Mouse (Mus musculus) neural tube, embryonic 13.5 days (tissue): ENCODE measurements around the gene Siah2. TPM values are rescaled to one million over a fixed set of nuclear protein-coding genes. Genes with fewer than 3 reads are reported as not detected.

Experiments used
- ATAC-seq: fragments of 200-750 bp; cut with Nextera tagmentation; 2 replicates; pipeline ENCODE4 v1.8.0; 2017; ENCODE audit warnings: low read depth, mild to moderate bottlenecking, moderate TSS enrichment, moderate library complexity
- H3K27ac ChIP-seq: fragments of 300-500 bp; sonication (generic); replicated peaks from 2 replicates; pipeline ENCODE4 v1.5.1; 2015; ENCODE audit warnings: moderate library complexity, mild to moderate bottlenecking, inconsistent platforms
- H3K27me3 ChIP-seq: fragments of 300-500 bp; sonication (generic); 2 replicates; pipeline ENCODE4 v1.6.1; 2015; ENCODE audit warnings: mild to moderate bottlenecking, inconsistent platforms
- H3K36me3 ChIP-seq: fragments of 300-500 bp; sonication (generic); 2 replicates; pipeline ENCODE4 v1.6.1; 2015; ENCODE audit warnings: mild to moderate bottlenecking, inconsistent platforms
- H3K4me1 ChIP-seq: fragments of 300-500 bp; sonication (generic); replicated peaks from 2 replicates; pipeline ENCODE4 v1.6.1; 2015; ENCODE audit warnings: inconsistent platforms
- H3K4me2 ChIP-seq: fragments of 300-500 bp; sonication (generic); 2 replicates; pipeline ENCODE4 v1.6.1; 2015; ENCODE audit warnings: inconsistent platforms, mild to moderate bottlenecking, moderate library complexity
- H3K4me3 ChIP-seq: fragments of 300-500 bp; sonication (generic); 2 replicates; pipeline ENCODE4 v1.5.1; 2015; ENCODE audit warnings: mild to moderate bottlenecking, inconsistent platforms
- H3K9ac ChIP-seq: fragments of 300-500 bp; sonication (generic); 2 replicates; pipeline ENCODE4 v1.6.1; 2015; ENCODE audit warnings: moderate library complexity, mild to moderate bottlenecking, inconsistent platforms
- H3K9me3 ChIP-seq: fragments of 300-500 bp; sonication (generic); 2 replicates; pipeline ENCODE4 v1.6.1; 2016; ENCODE audit warnings: inconsistent platforms
- WGBS: fragments of 180-500 bp; shearing (Covaris S2); methylation state at CpG from one replicate; pipeline ENCODE4 v1.1.7; 2015; 5-methylcytosine and 5-hydroxymethylcytosine counted together
- polyA plus RNA-seq: library from polyadenylated mRNA; unstranded; fragments of >200 nt; fragmentation: Nextera tagmentation; extraction: Ambion mirVana; gene quantifications from 2 replicates; pipeline ENCODE4 v1.2.1, GENCODE M21; 2015

Gene Siah2
- polyA plus RNA-seq, 1 experiment from 2014 or later, result 9.2 TPM

DNA sequence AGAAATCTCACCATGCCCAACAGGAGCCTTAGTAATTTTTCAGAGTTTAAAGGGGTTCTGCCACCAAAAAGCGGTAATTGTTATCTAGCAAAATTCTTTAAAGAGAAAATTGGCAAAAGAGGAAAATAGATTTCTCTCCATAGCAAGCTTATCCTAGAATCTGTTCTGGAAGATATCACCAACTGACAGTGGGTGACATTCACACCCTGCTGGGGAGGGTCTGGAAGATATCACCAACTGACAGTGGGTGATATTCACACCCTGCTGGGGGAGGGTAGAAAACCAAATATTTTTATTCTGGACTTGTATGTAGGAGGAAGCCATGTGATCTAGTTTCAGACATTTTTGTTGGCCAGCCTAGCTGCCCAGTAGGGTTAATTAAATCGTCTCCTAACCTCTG, 24.5 kb upstream of the Siah2 start:
- 93% methylated on average over 2 of the region's 2 CpGs for WGBS
- Histone ChIP-seq H3K9me3 (no peaks in the 10 kb centered on the region), H3K9ac (no peak overlapping the region), H3K4me2 (no peak overlapping the region), H3K27ac (no peak overlapping the region), H3K4me1 (no peaks in the 10 kb centered on the region), H3K4me3 (no peak overlapping the region), H3K27me3 (no peaks in the 10 kb centered on the region), H3K36me3 (no peaks in the 10 kb centered on the region)
- no peak for ATAC-seq

DNA sequence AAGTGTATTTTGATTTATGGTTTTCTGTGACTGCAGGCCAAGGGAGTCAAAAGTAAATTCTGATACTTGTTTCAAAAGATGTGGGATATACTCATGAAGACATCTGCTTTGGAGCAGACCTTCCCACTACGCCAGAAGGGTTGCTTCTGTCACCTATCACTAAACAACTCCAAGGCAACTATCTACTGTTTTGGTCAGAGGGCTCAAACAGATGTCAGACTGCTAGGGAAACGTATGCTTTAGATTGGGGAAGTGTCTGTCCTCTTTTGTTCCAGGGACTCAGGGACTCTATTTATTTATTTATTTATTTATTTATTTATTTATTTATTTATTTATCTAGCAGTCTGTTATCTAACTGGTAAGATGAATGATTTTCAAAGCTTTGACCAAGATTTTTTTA, 22.6 kb upstream of the Siah2 start:
- Histone ChIP-seq H3K27me3 (no peaks in the 10 kb centered on the region), H3K9ac (no peak overlapping the region), H3K36me3 (no peaks in the 10 kb centered on the region), H3K4me1 (no peaks in the 10 kb centered on the region), H3K4me2 (no peak overlapping the region), H3K9me3 (no peaks in the 10 kb centered on the region), H3K4me3 (no peak overlapping the region), H3K27ac (no peak overlapping the region)
- no peak for ATAC-seq
- 77% methylated on average over 2 of the region's 2 CpGs for WGBS

DNA sequence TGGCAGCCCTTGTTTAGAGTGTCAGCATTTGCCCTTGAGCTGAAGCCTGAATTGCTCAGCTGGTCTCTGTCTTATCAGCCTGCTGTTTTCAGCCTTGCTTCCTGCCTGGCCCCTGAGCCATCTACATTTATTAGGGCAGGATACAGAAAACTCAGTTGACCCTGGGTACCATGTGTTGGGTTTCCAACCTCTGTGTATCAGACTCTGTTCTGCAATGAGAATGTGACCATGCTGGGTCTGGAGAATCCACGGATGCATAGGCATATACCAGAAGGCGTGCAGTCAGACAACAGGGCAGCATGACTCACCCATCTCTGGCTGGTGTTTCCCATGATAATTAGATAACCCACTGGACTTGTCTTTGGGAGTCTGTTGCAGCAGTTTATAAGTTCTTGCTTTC, 21.8 kb upstream of the Siah2 start:
- no peak overlapping the region for H3K9ac ChIP-seq

DNA sequence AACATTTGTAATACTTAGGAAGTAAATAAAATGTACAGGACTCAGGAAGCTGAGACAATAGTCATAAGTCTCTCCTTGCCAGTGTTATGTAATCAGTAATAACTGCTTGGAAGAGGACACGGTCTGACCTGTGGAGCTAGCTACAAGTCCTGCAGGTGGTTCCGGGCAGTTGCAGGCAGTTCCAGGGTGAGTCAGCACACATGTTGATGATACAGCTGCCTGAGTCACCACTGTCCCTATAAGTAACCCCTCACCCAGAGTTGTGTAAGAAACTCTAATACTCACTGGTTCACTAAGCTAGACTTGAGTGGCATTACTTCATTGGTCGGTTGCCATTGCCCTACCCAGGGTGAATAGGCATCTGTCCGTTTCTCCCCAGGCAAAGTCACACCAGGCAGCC, 21.0 kb upstream of the Siah2 start:
- H3K4me3 ChIP-seq, result no peak overlapping the region
- no peak for ATAC-seq
- H3K27ac ChIP-seq, result no peak overlapping the region
- WGBS, result 89% methylated on average over 4 of the region's 4 CpGs
- H3K4me2 ChIP-seq, result no peak overlapping the region
- H3K9me3 ChIP-seq, result no peaks in the 10 kb centered on the region
- H3K4me1 ChIP-seq, result no peaks in the 10 kb centered on the region
- no peaks in the 10 kb centered on the region for H3K27me3 ChIP-seq
- no peak overlapping the region for H3K9ac ChIP-seq
- H3K36me3 ChIP-seq, result no peaks in the 10 kb centered on the region

More for the DNA sequence above, 21.8 kb upstream of the Siah2 start:
- Histone ChIP-seq H3K4me3 (no peak overlapping the region), H3K9me3 (no peaks in the 10 kb centered on the region), H3K4me2 (no peak overlapping the region), H3K27ac (no peak overlapping the region), H3K36me3 (no peaks in the 10 kb centered on the region), H3K4me1 (no peaks in the 10 kb centered on the region), H3K27me3 (no peaks in the 10 kb centered on the region)
- WGBS, result 88% methylated on average over 2 of the region's 2 CpGs
- ATAC-seq, result no peak

DNA sequence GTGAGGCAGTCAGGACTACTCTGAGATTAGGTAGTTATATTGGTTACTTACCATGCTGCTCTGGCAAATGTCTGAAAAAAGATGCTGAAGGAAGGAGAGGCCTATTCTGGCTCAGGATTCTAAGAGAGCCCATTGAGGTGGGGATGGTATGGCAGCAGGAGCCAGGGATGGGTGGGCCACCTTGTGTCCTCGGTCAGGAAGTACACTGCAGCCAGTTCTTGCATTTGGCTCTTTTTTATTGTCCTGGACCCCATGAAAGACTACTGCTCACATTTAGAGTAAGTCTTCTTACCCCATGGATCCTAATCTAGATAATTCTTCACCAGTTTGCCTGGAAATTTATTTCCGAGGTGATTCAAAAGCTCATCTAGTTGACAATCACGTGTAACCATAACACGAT, 12.3 kb upstream of the Siah2 start:
- no peak overlapping the region for H3K4me2 ChIP-seq
- H3K36me3 ChIP-seq, result no peaks in the 10 kb centered on the region
- no peaks in the 10 kb centered on the region for H3K9me3 ChIP-seq
- WGBS, result 81% methylated on average over 4 of the region's 4 CpGs
- no peak overlapping the region for H3K27ac ChIP-seq
- no peaks in the 10 kb centered on the region for H3K4me1 ChIP-seq
- no peak overlapping the region for H3K9ac ChIP-seq
- ATAC-seq, result no peak
- H3K27me3 ChIP-seq, result no peaks in the 10 kb centered on the region
- H3K4me3 ChIP-seq, result no peak overlapping the region

DNA sequence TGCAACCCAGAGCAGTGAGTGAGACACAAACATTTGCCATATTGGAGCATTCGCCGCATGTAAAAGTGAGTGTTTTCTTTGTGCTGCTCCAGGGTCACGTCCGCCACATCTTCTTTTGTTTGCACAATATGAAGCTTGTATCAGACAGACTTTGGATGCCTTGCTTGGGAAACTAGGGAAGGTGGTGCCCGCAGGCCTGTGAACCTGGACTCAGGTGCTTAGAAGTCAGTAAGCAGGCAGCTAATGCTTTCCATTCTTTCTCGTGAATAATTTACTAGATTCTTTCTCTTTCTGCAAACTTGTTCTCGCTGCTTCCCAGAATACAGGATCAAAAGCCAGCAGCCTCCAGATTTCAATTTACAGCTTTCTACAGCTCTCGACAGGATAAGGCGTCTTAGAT, 11.5 kb upstream of the Siah2 start:
- no peak overlapping the region for H3K4me2 ChIP-seq
- no peak overlapping the region for H3K27ac ChIP-seq
- no peaks in the 10 kb centered on the region for H3K9me3 ChIP-seq
- H3K4me3 ChIP-seq, result no peak overlapping the region
- H3K9ac ChIP-seq, result no peak overlapping the region
- no peaks in the 10 kb centered on the region for H3K36me3 ChIP-seq
- WGBS, result 79% methylated on average over 9 of the region's 9 CpGs
- H3K4me1 ChIP-seq, result no peaks in the 10 kb centered on the region
- ATAC-seq, result no peak
- H3K27me3 ChIP-seq, result no peaks in the 10 kb centered on the region

DNA sequence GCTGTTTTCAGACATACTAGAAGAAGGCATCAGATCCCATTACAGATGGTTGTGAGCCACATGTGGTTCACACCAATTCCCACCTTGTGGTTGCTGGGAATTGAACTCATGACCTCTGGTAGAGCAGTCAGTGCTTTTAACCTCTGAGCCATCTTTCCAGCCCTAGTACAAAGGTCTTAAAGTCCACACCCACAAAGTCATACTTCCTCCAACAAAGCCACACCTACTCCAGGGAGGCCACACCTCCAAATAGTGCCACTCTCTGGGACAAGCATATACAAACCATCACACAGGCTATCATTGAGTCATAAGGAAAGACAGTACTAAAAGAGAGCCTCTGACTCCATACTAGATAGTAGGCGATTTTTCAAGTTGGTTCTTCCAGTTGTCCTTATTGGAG, 10.1 kb upstream of the Siah2 start:
- Histone ChIP-seq H3K27me3 (no peaks in the 10 kb centered on the region), H3K4me3 (no peak overlapping the region), H3K4me2 (no peak overlapping the region), H3K36me3 (no peaks in the 10 kb centered on the region), H3K9ac (no peak overlapping the region), H3K27ac (no peak overlapping the region), H3K4me1 (no peaks in the 10 kb centered on the region), H3K9me3 (no peaks in the 10 kb centered on the region)
- 89% methylated on average over 1 of the region's 1 CpGs for WGBS
- no peak for ATAC-seq

DNA sequence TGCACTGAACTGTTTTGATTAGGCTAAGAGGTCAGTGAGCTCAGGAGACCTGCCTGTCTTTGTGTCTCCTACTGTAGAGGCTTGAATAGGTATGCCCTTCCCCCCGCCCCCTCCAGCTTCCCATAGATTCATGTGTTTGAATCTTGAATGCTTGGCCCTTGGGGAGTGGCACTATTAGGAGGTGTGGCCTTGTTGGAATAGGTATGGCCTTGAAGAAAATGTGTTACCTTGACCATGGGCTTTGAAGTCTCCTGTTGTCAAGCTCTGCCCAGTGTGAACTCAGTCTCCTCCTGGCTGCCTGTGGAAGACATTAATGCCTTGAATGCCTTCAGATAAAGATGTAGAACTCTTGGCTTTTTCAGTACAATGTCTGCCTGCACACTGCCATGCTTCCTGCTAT, 9.2 kb upstream of the Siah2 start:
- H3K9me3 ChIP-seq, result no peaks in the 10 kb centered on the region
- no peaks in the 10 kb centered on the region for H3K4me1 ChIP-seq
- no peaks in the 10 kb centered on the region for H3K36me3 ChIP-seq
- H3K4me2 ChIP-seq, result no peak overlapping the region
- H3K9ac ChIP-seq, result no peak overlapping the region
- H3K4me3 ChIP-seq, result no peak overlapping the region
- no peak overlapping the region for H3K27ac ChIP-seq
- WGBS, result 79% methylated on average over 1 of the region's 1 CpGs
- ATAC-seq, result no peak
- no peaks in the 10 kb centered on the region for H3K27me3 ChIP-seq

DNA sequence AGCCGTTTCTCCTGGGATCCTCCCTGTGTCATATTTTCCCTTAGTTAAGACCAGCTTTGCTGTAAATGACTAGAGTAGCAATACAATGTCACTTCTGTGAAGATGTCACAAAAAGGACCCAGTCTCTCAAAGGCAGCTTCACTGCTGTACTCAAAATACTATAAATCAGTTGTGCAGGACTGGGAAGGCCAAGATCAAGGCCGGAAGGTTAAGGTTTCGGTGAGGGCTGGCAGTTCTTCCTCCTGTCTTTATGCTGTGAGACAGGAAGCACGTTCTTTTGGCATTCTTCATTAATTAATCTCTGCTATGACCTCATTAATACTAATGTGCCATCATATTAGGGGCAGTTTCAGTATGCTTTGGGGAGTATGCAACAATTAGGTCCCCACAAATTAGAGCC, 5.7 kb upstream of the Siah2 start:
- 65% methylated on average over 4 of the region's 4 CpGs for WGBS
- H3K36me3 ChIP-seq, result no peaks in the 10 kb centered on the region
- ATAC-seq, result no peak
- no peak overlapping the region for H3K27ac ChIP-seq
- peaks cover 7% of the 10 kb centered on the region; the same call in 1 of the 2 replicates for H3K27me3 ChIP-seq
- no peak overlapping the region for H3K4me2 ChIP-seq
- no peak overlapping the region for H3K9ac ChIP-seq
- H3K9me3 ChIP-seq, result no peaks in the 10 kb centered on the region
- peaks cover under 1% of the 10 kb centered on the region; the same call in 1 of the 2 replicates for H3K4me1 ChIP-seq
- no peak overlapping the region for H3K4me3 ChIP-seq

DNA sequence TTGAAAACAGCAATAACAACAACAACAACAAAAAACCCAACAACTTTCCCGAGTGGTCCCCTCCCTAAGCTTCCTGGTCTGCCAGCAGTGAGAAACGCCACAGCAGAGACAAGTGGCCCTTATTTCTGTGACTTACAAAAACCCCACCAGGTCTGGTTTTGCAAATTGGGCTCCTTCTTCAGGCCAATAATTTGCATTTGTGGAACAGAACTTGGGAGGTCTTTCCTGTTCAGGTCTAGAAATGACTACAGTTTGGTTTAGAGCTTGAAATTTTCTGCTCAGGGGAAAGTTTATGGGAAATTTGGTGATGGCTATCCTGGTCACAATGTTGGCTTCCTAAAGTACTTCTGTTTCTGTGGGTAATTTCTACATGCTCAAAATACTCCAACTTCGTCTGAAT, 4.6 kb upstream of the Siah2 start:
- no peak for ATAC-seq
- H3K27me3 ChIP-seq, result peaks cover 7% of the 10 kb centered on the region; the same call in 1 of the 2 replicates
- H3K9ac ChIP-seq, result no peak overlapping the region
- no peaks in the 10 kb centered on the region for H3K36me3 ChIP-seq
- H3K4me3 ChIP-seq, result no peak overlapping the region
- H3K9me3 ChIP-seq, result no peaks in the 10 kb centered on the region
- H3K27ac ChIP-seq, result no peak overlapping the region
- WGBS, result 57% methylated on average over 3 of the region's 3 CpGs
- peaks cover 6% of the 10 kb centered on the region for H3K4me1 ChIP-seq
- no peak overlapping the region for H3K4me2 ChIP-seq

DNA sequence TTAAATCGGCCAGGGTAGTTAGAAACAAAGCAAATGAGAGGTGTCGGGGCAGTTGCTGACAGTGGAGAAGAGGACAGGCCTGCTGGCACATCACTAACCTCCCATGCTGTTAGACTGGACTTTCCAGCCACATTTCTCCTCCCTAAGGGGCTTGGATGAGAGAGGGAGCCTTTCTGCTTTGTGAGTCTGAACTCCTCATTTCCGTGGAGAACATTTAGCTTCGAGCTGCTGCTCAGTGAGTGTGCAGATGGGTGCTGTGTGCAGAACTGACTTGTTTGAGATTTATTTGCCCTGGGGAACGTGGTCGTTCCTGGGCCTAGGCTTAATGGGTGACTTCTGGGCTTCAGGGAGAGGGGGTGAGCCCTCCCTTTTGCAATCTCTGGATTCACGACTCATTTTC, 3.3 kb upstream of the Siah2 start:
- no peak overlapping the region for H3K9ac ChIP-seq
- no peak for ATAC-seq
- WGBS, result 30% methylated on average over 7 of the region's 7 CpGs
- no peaks in the 10 kb centered on the region for H3K36me3 ChIP-seq
- no peak overlapping the region for H3K4me3 ChIP-seq
- H3K4me2 ChIP-seq, result no peak overlapping the region
- peaks cover 7% of the 10 kb centered on the region for H3K4me1 ChIP-seq
- no peaks in the 10 kb centered on the region for H3K9me3 ChIP-seq
- peaks cover 7% of the 10 kb centered on the region; the same call in 1 of the 2 replicates for H3K27me3 ChIP-seq
- H3K27ac ChIP-seq, result no peak overlapping the region

DNA sequence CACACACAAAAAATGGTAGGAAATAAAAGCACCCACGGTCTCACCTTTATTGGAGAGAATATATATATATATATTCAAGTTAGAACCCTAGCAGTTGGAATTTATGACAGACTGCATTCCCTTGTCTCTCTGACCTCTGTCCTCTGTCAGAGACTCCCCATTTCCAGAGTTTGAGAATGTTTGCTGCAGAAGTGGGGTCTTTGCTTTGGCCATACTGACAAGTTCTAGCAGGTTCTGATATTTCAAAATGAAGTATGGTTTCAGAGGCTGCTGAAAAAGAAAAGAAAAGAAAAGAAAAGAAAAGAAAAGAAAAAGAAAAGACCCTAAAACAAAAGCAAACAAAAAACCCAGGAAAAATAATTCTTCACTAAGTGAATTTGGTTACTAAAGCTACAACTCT, 2.8 kb upstream of the Siah2 start:
- H3K27ac ChIP-seq, result no peak overlapping the region
- no peak overlapping the region for H3K4me3 ChIP-seq
- H3K4me2 ChIP-seq, result no peak overlapping the region
- ATAC-seq, result no peak
- no peaks in the 10 kb centered on the region for H3K36me3 ChIP-seq
- no peaks in the 10 kb centered on the region for H3K9me3 ChIP-seq
- no peak overlapping the region for H3K9ac ChIP-seq
- peaks cover 7% of the 10 kb centered on the region; the same call in 1 of the 2 replicates for H3K27me3 ChIP-seq
- peaks cover 12% of the 10 kb centered on the region for H3K4me1 ChIP-seq
- 89% methylated on average over 1 of the region's 1 CpGs for WGBS

DNA sequence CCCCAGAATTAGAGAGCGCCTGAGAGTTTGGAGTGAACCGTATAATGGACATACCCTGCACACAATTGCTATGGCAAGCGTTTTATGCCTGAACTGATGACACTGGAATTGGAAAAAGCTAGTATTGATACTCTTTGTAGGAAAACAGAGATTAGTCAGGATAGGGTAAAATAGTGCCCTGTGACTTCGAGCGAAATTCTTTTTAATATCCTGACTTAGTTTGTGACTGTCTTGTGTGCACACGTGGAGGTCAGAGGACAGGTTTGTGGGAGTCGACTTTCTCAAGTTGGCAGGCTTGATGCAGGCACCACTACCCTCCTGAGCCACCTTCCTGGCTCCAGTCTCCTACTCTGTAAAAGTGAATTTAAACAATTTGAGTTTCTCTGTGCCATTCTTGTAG, 1.1 kb upstream of the Siah2 start:
- H3K4me1 ChIP-seq, result peaks cover 24% of the 10 kb centered on the region
- no peak overlapping the region for H3K9ac ChIP-seq
- H3K27me3 ChIP-seq, result peaks cover 7% of the 10 kb centered on the region; the same call in 1 of the 2 replicates
- no peaks in the 10 kb centered on the region for H3K36me3 ChIP-seq
- no peak overlapping the region for H3K4me3 ChIP-seq
- H3K4me2 ChIP-seq, result no peak overlapping the region
- 86% methylated on average over 7 of the region's 7 CpGs for WGBS
- no peak overlapping the region for H3K27ac ChIP-seq
- H3K9me3 ChIP-seq, result no peaks in the 10 kb centered on the region
- ATAC-seq, result no peak
